Mouse (Mus musculus) gastrocnemius, adult 8-10 months (tissue): Measurements from ENCODE around the gene Galntl6. TPM values are rescaled to one million over a fixed set of nuclear protein-coding genes. Genes with fewer than 3 reads are reported as not detected.

Experiments used
- DNase-seq, 2 experiments: peaks; one replicate each; pipeline ENCODE4 v3.0.0; 2022; ENCODE audit warnings: low spot score in 2 of 2
- total RNA-seq, 4 experiments: library from RNA; stranded (reverse); gene quantifications; 2 replicates each; pipeline ENCODE4 v1.2.4; 2022

Gene Galntl6
- total RNA-seq, 4 experiments from 2014 or later: not detected

DNA sequence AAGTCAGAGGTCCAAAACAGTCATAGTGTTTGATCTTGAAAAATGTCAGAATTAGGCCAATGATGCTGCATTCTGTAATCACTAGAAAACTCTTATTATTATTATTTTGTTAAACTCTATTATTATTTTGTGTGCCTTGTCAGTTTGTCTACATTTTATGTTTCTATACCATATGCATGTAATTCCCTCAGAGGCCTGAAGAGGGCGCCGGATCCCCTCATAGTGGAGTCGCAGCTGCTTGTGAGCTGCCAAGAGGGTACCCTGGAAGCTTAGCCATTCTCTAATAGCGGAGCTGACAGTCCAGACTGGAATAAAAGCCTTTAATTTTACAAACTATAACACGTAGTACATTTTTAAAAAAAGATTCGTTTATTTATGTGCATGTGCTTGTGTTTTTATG lies 945.8 kb downstream of the Galntl6 start:
- DNase-seq: no peak

DNA sequence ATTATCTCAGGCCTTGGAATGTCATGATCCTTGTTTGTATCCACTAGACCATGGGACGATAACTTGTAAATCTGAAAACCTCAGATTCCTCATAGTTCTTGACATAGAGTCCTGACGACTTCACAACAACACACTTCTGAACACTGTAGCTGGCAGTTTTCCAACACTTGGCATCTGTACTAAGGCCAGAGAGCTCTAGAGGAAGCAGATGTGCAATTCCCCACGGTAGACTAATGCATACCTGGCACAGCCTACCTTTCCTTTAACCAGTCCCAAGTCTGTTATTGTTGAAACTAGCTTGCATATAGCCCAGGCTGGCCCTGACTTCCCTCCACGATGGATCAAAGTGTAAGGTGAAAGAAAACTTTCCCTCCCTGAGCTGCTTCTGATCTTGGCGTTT lies 946.9 kb downstream of the Galntl6 start:
- no peak for DNase-seq

DNA sequence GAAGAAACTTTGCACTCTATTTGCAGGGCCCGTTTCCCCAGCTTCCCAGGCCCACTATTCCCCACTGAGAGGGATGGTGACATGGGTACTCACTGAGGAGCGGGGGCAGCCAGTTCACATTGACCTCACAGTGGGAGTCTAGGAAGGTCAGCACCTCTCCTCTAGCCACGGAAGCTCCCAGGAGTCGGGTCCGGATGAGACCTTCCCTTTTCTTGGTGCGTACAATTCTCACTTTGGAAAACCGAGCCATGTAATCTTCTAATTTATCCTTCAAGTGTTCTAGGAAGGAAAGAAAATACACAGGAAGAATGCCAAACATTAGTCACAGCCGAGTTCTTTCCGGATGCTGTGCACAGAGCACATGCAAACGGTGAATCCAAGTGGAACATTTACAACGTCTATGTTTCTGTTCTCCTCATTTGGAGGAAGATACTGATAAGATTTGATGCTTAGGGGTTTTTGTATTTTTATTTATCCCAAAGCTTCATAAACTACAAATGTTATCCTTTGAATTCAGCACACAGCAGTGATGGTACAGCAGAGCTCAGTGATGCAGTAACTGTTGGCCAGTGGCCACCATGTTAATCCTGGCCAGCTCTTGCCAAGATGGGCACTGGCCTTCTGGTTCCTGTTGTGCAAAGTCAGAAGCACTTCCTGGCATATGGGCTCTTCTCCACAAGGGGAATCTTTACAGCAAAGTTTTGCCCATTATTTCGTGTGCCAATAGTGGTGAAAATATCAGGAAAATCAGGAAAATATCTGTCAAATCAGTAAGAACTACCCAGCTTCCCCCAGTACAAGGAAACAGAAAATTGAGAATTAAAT lies 949.9 kb downstream of the Galntl6 start:
- no peak for DNase-seq

- no peak for DNase-seq
Observed at GRCm38 (mm10) chr8:57959136-57959535, 953.3 kb downstream of the Galntl6 start.

DNA sequence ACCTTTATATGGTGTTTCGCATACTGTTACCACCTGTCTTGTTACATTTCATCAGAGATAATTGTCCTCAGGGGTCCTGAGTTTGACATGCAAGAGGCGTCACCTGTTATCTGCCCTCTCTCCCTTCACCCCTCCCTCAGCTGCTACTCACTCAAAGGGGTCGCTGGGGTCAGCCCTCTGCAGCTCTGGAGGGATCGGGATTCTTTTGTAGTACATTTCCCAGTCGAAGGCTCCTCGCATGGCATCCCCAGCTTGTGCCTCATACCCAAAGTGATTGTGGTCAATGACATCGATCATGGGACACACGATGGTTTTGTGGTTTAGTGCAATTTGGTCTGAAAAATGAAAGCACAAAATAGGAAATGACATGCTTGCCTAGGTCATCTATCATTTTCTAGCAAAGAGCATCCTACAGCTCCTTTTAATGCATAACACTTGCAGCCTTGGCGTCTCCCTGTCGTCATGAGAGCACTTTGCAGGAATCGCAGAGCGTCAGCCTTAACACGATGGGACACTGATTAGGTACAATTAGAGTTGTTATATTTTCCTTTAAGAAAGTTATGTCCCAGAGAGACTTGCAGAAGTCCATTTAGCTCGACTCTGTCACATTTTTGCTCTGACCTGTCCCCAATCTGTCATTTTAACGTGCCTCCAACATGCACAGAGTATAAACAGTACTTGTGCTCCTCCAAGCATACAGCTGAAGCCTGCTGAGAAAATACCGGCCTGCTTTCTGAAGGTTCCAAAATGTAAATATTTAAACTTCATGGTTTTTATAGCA lies 954.1 kb downstream of the Galntl6 start:
- DNase-seq: no peak

- DNase-seq: no peak
Observed at GRCm38 (mm10) chr8:57955501-57955900, 956.9 kb downstream of the Galntl6 start.

DNA sequence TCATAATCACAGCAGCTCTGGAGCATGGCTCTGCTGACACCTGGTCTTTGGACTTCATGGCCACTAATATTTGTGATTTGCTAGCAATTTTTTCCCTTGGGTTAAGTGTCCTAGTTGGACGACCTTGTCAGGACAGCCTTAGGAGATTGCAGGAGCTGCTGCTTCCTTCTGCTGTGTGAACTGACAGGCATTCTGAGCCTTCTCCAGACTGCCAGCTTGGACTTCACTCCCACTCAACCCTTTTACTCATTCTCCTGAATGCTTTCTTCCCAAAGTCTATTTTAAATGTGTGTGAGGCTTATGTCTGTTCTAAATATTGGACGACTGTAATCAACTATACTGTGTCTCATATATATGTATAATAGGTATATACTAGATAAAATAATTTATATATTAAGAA lies 971.3 kb downstream of the Galntl6 start:
- no peak for DNase-seq

DNA sequence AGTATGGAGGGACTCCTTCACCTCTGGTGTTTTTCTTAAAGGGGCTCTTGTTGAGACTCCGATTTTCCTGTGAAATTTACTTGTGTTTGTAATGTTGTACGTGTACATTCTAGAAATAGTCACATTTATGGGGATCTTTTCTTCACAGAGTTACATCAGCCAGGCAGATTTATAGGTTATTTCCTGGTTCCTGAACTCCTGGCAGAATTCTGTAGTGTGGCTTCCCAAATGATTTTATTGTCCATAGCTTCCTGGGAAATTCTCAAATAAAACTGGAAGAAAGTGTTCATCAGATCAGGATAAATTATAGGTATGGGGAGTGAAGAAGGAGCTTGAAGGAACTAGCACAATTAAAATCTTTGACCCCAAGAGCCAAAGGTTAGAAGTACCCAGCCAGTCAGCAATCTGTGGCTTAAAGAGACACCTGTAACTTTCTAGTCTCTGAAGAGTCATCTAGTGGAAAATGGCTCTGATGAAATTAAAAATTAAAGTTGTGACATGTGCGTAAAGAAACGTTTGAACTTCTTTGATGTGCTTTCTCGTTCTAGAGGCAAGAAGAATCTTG lies 972.5 kb downstream of the Galntl6 start:
- DNase-seq: no peak

- DNase-seq: no peak
Observed at GRCm38 (mm10) chr8:57939177-57939855, 973.1 kb downstream of the Galntl6 start.

- DNase-seq: no peak
Observed at GRCm38 (mm10) chr8:57927074-57927473, 985.4 kb downstream of the Galntl6 start.

GRCm38 (mm10) chr8:57923556-57923955 lies 988.9 kb downstream of the Galntl6 start:
- no peak for DNase-seq

DNA sequence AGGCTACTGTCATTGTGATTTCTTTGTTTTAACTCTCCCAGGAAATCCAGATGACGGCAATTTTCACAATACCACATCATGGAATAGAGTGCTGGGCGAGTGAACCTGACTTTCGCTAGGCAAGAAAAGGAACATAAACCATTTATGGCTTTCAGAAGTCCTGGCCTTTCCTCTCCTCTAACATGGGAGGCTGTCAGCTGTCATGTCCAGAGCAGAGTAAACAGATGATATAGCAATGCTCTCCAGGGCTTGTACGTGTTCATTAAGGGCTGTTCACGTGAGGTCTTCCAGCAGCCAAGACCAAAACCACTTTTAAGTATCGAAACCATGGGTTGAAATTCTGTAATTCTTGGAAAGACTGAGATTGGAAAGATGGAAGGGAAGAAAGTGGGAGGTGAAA lies 989.3 kb downstream of the Galntl6 start:
- DNase-seq: no peak

DNA sequence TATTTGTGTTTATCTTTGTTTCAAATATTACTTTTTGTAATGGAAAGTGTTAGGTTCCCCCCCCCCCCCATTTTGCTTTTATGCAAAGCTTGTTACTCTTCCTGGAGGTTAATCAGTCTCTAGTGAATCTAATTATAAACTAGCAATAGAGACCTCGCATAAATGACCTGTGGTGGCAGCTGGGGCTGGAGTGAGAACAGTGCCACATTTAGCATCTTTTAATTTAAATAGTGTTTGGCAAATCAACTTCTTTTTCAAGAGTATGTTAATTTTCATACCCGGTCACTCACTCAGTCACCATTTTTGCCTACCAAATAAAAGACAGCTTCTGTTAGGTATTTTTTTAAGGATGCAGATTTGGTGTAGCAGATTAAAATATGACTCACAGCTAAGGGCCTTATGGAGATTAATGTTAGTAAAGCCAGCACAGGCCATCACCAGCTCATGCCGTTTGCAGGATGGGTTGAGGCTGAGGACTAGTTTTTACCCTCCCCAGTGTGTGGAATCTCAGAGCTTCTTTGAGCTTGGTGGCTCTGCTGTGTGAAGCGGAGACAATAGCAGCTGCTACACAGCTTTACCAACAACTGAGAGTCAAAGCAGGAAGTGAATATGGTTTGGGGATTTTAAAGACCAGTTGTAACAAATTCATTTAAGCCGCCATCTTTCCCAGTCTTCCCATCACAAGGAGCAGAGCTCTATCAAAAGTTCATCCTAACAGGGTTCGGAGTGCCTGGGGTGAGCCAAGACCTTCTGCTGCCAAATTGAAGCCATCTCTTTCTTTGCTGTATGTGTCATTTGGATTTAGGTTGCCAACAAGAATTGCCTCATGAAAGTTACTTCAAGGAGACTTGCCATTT lies 990.0 kb downstream of the Galntl6 start:
- DNase-seq: no peak

DNA sequence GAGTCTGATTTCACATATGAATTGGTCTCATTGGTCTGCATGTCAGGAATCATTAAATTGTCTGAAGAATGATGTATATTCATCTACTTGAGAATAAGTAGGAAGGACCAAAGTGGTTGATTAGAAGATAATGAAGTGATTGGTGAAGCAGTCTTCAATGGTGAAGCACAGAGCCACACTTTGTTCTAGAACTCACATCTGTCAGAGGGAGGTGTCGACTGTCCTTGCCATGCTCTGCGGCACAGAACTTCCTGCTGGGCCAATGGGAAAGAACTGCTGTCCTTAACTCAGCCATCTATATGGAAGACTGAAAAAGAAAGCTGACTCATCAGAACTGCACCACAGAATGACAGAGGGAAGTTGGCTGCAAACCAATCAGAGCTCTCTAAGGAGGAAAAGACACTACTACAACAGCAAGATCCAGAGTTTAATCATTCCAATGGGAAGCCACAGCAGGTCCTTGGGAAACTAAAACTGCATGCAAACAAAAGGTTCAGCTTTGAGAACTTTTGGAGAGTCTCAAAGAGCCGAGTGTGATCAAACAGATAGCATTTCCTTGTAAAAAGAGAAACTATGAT lies 992.0 kb downstream of the Galntl6 start:
- no peak for DNase-seq

DNA sequence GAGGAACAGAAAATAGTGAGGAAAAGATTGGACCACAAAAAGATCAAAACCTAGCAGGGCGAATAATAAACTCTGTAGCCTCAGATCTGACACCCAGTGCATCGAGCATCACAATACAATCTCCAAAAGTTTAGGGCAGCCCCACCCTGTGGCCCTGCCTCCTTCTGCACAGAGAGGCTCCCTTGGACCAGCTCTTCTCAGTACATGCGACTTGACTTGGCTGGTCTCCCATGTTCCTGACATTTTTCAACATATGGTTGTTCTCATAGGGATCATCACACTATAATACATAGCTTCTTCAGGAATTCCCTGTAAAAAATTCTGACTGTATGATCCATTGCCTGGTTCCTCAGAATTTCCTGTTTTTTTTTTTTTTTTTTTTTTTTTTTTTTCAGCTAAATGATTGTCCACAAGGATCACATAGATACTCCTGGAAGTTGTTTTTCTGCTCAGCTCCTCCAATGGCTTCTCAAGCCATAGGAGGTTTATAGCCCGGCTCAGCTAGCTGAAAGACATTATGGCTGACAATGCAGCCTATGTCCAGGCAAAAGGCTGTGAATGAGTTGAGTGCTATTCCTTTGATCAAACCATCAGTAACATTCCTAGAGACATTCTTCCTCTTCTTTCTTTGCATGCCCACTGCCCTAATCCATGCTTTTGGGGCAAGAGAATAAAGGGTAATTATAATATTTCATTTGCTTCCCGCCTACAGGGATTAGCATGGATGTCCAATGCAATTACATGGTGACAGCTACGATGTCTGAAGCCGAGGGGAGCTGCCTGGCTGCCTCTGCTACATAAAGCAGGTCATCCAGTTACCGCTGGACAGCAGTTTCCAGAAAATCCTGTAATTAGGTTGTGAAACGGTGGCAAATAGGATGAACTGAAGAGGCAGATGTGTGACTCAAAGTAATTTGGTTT lies 993.5 kb downstream of the Galntl6 start:
- no peak for DNase-seq

DNA sequence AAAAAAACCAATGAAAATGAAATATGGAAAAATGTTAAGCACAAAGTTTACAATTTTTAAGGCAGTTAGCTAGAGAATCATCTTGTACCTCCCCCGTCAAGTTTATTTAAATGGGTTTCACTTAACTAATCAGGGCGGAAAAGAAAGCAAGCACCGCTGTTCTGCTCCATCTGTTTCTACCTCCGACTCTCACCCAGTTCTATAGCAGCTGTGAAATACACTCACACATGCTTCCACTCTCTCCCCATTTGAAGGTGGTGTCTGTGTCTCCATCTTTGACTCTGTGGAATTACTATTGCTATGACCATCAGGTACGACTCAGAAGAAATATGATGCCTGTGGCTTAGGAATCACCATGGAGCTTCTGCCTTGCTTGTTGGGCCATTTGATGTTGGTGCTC lies 1019.1 kb downstream of the Galntl6 start:
- DNase-seq: no peak

DNA sequence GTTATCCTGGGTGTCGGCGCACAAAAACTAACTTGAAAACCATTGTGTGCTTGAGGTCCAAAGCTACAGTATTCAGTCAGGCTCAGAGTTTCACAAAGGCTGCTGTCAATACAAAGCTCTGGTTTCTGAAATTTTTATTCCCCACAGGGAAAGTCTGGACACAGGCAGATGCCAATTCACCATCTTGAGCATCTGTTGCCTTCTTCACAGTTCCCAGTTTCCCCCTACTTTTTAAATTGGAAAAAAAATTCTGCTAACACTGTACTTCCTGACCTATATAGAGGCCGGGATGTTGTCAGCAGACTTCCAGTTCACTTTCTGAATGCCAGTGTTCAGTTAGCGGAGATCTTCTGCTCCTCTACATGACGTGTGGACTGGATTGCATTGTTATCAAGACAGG lies 1020.3 kb downstream of the Galntl6 start:
- no peak for DNase-seq

DNA sequence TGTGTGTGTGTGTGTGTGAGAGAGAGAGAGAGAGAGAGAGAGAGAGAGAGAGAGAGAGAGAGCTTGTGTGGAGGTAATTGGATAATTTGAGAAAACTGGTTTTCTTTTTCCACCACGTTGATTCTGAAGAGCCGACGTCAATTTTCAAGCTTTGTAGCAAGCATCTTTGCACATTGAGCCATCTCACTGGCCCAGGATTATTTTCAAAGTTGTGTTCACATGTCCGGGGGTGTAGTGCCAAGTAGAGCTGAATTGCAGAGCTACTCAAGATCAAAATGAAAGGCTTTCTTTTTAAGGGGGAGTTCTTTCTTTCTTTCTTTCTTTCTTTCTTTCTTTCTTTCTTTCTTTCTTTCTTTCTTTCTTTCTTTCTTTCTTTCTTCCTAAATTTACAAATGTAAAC lies 1022.3 kb downstream of the Galntl6 start:
- DNase-seq: no peak

- DNase-seq: no peak
Observed at GRCm38 (mm10) chr8:57888831-57889230, 1023.6 kb downstream of the Galntl6 start.
